In genomic region chrX:135110866-135111265, GRCm38 (mm10) we compare ENCODE assay signal across 7 mouse cellular contexts.
DNase-seq lines count a peak whose midpoint lies in the region; ATAC-seq and TF ChIP-seq lines count a peak whose summit lies in the region.
"Not testable (repeated sequence)": the region's sequence is repeated elsewhere in the genome, so short reads cannot be mapped to it uniquely, and the experiment has no call there.

No protein-coding gene starts in this region.

- TF ChIP-seq POLR2A in MEL (IDR thresholded peaks at IDR 0.05; ENCODE audit: control insufficient read depth in 1 of 2, insufficient read depth in 1 of 2, low read depth in 1 of 2, low read length in 2 of 2, poor library complexity in 1 of 2), result not testable (repeated sequence)

- peak; percentile 69 for DNase-seq in MEL (ENCODE audit: low read depth, low spot score)
- DNase-seq in c-Kit-positive CD71-positive TER-119-positive erythroid progenitor cells, embryonic 14.5 days (ENCODE audit: low spot score), result peak; percentile 15
- peak; percentile 32 for DNase-seq in embryonic facial prominence, embryonic 14.5 days (ENCODE audit: low spot score)
- peak; percentile 69 for DNase-seq in hindbrain, embryonic 11.5 days (ENCODE audit: low spot score)
- peak; percentile 28 to 60 for DNase-seq in left cerebral cortex, adult 18-20 months (ENCODE audit: low spot score in 2 of 2)
- DNase-seq in lung, postnatal 4 days, result peak; percentile 14 to 45
- DNase-seq in right cerebral cortex, postnatal 10 days (ENCODE audit: low spot score in 2 of 2), result peak; percentile 56 to 66

- H3K9me3 ChIP-seq in MEL (replicated peaks; ENCODE audit: insufficient read depth, low read length); embryonic facial prominence, embryonic 14.5 days (ENCODE audit: control insufficient read depth, low read length); hindbrain, embryonic 11.5 days (ENCODE audit: control insufficient read depth, low read length): not testable (repeated sequence)

- not testable (repeated sequence) for H3K36me3 ChIP-seq in MEL (ENCODE audit: control insufficient read depth in 1 of 2, insufficient read depth in 2 of 2, low read length in 2 of 2); embryonic facial prominence, embryonic 14.5 days (ENCODE audit: control insufficient read depth, insufficient read depth, low read length); hindbrain, embryonic 11.5 days (ENCODE audit: control insufficient read depth, insufficient read depth, low read length)

- H3K9ac ChIP-seq in MEL (ENCODE audit: control insufficient read depth, low read depth, low read length, poor library complexity, severe bottlenecking); embryonic facial prominence, embryonic 14.5 days (ENCODE audit: low read depth, low read length); hindbrain, embryonic 11.5 days (ENCODE audit: low read depth, low read length): not testable (repeated sequence)

- not testable (repeated sequence) for H3K4me3 ChIP-seq in MEL (ENCODE audit: control insufficient read depth in 1 of 2, insufficient read depth in 1 of 2, low read depth in 2 of 2, low read length in 2 of 2); embryonic facial prominence, embryonic 14.5 days (ENCODE audit: low read depth, low read length); hindbrain, embryonic 11.5 days (ENCODE audit: low read depth, low read length)

- H3K79me2 ChIP-seq in MEL (ENCODE audit: control insufficient read depth, insufficient read depth, low read length, poor library complexity), result not testable (repeated sequence)

- H3K27me3 ChIP-seq in MEL (ENCODE audit: control insufficient read depth in 1 of 2, insufficient read depth in 2 of 2, low read length in 2 of 2); embryonic facial prominence, embryonic 14.5 days (replicated peaks; ENCODE audit: control insufficient read depth, insufficient read depth, low read length); hindbrain, embryonic 11.5 days (ENCODE audit: control insufficient read depth, insufficient read depth, low read length): not testable (repeated sequence)

- H3K4me1 ChIP-seq in MEL (ENCODE audit: control insufficient read depth in 1 of 2, insufficient read depth in 2 of 2, low read length in 2 of 2); embryonic facial prominence, embryonic 14.5 days (ENCODE audit: control insufficient read depth, insufficient read depth, low read length); hindbrain, embryonic 11.5 days (replicated peaks; ENCODE audit: control insufficient read depth, insufficient read depth, low read length): not testable (repeated sequence)

- 22% methylated on average over 4 of the region's 4 CpGs for WGBS in embryonic facial prominence, embryonic 14.5 days
- WGBS in hindbrain, embryonic 11.5 days, result 23% methylated on average over 4 of the region's 4 CpGs

- ATAC-seq in embryonic facial prominence, embryonic 14.5 days (ENCODE audit: low read depth); hindbrain, embryonic 11.5 days (ENCODE audit: low FRiP score): not testable (repeated sequence)

- TF ChIP-seq EP300 in MEL (IDR thresholded peaks at IDR 0.05; ENCODE audit: low read depth in 1 of 2, low read length in 2 of 2), result not testable (repeated sequence)

- H3K4me2 ChIP-seq in embryonic facial prominence, embryonic 14.5 days (ENCODE audit: low read depth, low read length); hindbrain, embryonic 11.5 days (replicated peaks; ENCODE audit: low read depth, low read length): not testable (repeated sequence)

- not testable (repeated sequence) for H3K27ac ChIP-seq in MEL (ENCODE audit: control insufficient read depth, low read depth, low read length); embryonic facial prominence, embryonic 14.5 days (replicated peaks; ENCODE audit: low read depth, low read length); hindbrain, embryonic 11.5 days (ENCODE audit: low read depth, low read length)

- TF ChIP-seq RAD21 in MEL (IDR thresholded peaks at IDR 0.05; ENCODE audit: low read depth, low read length), result peak; percentile 29

- peak; percentile 59 to 72 (median 62) for TF ChIP-seq CTCF in MEL (IDR thresholded peaks at IDR 0.05 in 2 of 3, conservative IDR thresholded peaks at IDR 0.05 in 1 of 3; ENCODE audit: control insufficient read depth in 1 of 3, insufficient read depth in 1 of 3, low read depth in 2 of 3, low read length in 3 of 3, poor library complexity in 1 of 3, severe bottlenecking in 1 of 3)

TF ChIP-seq in MEL, 35 proteins besides CTCF, POLR2A, EP300 and RAD21:
- peak; percentile 39 for TF ChIP-seq SMC3 (IDR thresholded peaks at IDR 0.05; ENCODE audit: low read depth, low read length)

Comparison
In these comparisons a context has a peak if more than half of its experiments do, and no peak if none do; other contexts are left out.
1. DNase-seq: peak in every context shown above with its lines; median percentile 69 in MEL; 69 in hindbrain, embryonic 11.5 days; 61 in right cerebral cortex, postnatal 10 days; 44 in left cerebral cortex, adult 18-20 months; 32 in embryonic facial prominence, embryonic 14.5 days; 30 in lung, postnatal 4 days; 15 in c-Kit-positive CD71-positive TER-119-positive erythroid progenitor cells, embryonic 14.5 days.